ENCODE assay signal across 8 mouse cellular contexts in genomic region chr11:88555902-88556549, GRCm38 (mm10).
DNase-seq lines count a peak whose midpoint lies in the region; ATAC-seq and TF ChIP-seq lines count a peak whose summit lies in the region.

No protein-coding gene starts in this region.

- 13% methylated on average over 6 of the region's 6 CpGs for WGBS in large intestine, adult 2 months
- 50% methylated on average over 6 of the region's 6 CpGs for WGBS in midbrain, embryonic 16.5 days

- DNase-seq in ES-E14 (ENCODE audit: low read depth, low spot score): no peak
- DNase-seq in heart, postnatal 25 days (ENCODE audit: low spot score): peak; percentile 46
- peak; percentile 59 for DNase-seq in large intestine, adult 2 months (ENCODE audit: low read depth, low spot score)
- no peak for DNase-seq in right cerebral cortex, postnatal 4 days
- no peak for DNase-seq in left cerebral cortex, postnatal 4 days
- no peak for DNase-seq in spleen, postnatal 10 days (ENCODE audit: low spot score in 2 of 2)

- H3K4me2 ChIP-seq in midbrain, embryonic 16.5 days (ENCODE audit: low read length): no peak overlapping the region

- H3K36me3 ChIP-seq in ES-E14 (ENCODE audit: control insufficient read depth, insufficient read depth, low read length, poor library complexity, severe bottlenecking): no peaks in the 10 kb centered on the region
- no peaks in the 10 kb centered on the region for H3K36me3 ChIP-seq in midbrain, embryonic 16.5 days (ENCODE audit: control insufficient read depth, insufficient read depth, low read length)

- no peaks in the 10 kb centered on the region for H3K9me3 ChIP-seq in ES-E14 (ENCODE audit: control insufficient read depth, insufficient read depth, low read depth, low read length)
- no peaks in the 10 kb centered on the region for H3K9me3 ChIP-seq in midbrain, embryonic 16.5 days (replicated peaks; ENCODE audit: control insufficient read depth, low read length, poor library complexity, severe bottlenecking)

- no peak for ATAC-seq in midbrain, embryonic 16.5 days

- peaks cover 31 to 68% of the 10 kb centered on the region in 2 experiments for H3K4me1 ChIP-seq in ES-E14 (ENCODE audit: control insufficient read depth in 2 of 2, insufficient read depth in 2 of 2, low read length in 2 of 2, poor library complexity in 1 of 2)
- H3K4me1 ChIP-seq in brown adipose tissue, adult 24 weeks (ENCODE audit: control insufficient read depth, insufficient read depth, insufficient read length, low read length): peaks cover 36% of the 10 kb centered on the region
- peaks cover 42% of the 10 kb centered on the region for H3K4me1 ChIP-seq in midbrain, embryonic 16.5 days (ENCODE audit: control insufficient read depth, insufficient read depth, low read length)

- H3K9ac ChIP-seq in ES-E14 (ENCODE audit: insufficient read depth, low read depth, low read length, poor library complexity, severe bottlenecking): peak overlapping the region; percentile 26; the same call in 1 of the 2 replicates
- peak overlapping the region; percentile 8; the same call in 1 of the 2 replicates for H3K9ac ChIP-seq in midbrain, embryonic 16.5 days (ENCODE audit: low read depth, low read length)

- no peak overlapping the region; a peak in 1 of 4 replicates for H3K4me3 ChIP-seq in ES-E14 (ENCODE audit: insufficient read depth in 1 of 2, low read depth in 1 of 2, low read length in 2 of 2, poor library complexity in 1 of 2, severe bottlenecking in 1 of 2)
- no peak overlapping the region for H3K4me3 ChIP-seq in brown adipose tissue, adult 24 weeks (ENCODE audit: insufficient read depth, low read depth, low read length)
- no peak overlapping the region for H3K4me3 ChIP-seq in midbrain, embryonic 16.5 days (ENCODE audit: low read depth, low read length)

- in situ Hi-C loops in ES-E14 (cut with MboI; ENCODE audit: low sequenced_read_pairs in 2 of 2, unreplicated experiment in 2 of 2): no loop called here

- H3K27ac ChIP-seq in ES-E14 (ENCODE audit: insufficient read depth, low read depth, low read length, poor library complexity, severe bottlenecking): peak overlapping the region; percentile 55; the same call in 1 of the 2 replicates
- peak overlapping the region; percentile 77 for H3K27ac ChIP-seq in brown adipose tissue, adult 24 weeks (replicated peaks; ENCODE audit: low read depth, low read length)
- peak overlapping the region; percentile 52 for H3K27ac ChIP-seq in midbrain, embryonic 16.5 days (ENCODE audit: low read length)

- intact Hi-C loops in heart, postnatal 25 days (cut with DNase I): loop anchor here (5.0 kb wide), 1 partner anchor 66 kb away; no protein-coding TSS in a partner anchor
- intact Hi-C loops in left cerebral cortex, postnatal 4 days (cut with DNase I): no loop called here

- H3K27me3 ChIP-seq in midbrain, embryonic 16.5 days (ENCODE audit: control insufficient read depth, insufficient read depth, low read depth, low read length): no peaks in the 10 kb centered on the region

TF ChIP-seq in ES-E14, 5 proteins besides CTCF, POLR2A, EP300 and RAD21:
- TF ChIP-seq MAFK (IDR thresholded peaks at IDR 0.05; ENCODE audit: insufficient read depth, low read depth, low read length) (no peak), ZNF384 (IDR thresholded peaks at IDR 0.05; ENCODE audit: low read depth, low read length) (no peak), ZC3H11A (IDR thresholded peaks at IDR 0.05; ENCODE audit: borderline replicate concordance, low read depth, low read length) (no peak), CHD2 (IDR thresholded peaks at IDR 0.05; ENCODE audit: low read depth, low read length) (no peak), HCFC1 (IDR thresholded peaks at IDR 0.05; ENCODE audit: borderline replicate concordance, insufficient read depth, low read length) (no peak)

Comparison
In these comparisons a context has a peak if more than half of its experiments do, and no peak if none do; other contexts are left out.
1. DNase-seq: peak in heart, postnatal 25 days (single experiment) and large intestine, adult 2 months (single experiment); none in ES-E14 (single experiment), right cerebral cortex, postnatal 4 days (single experiment), left cerebral cortex, postnatal 4 days (single experiment) and spleen, postnatal 10 days (0 of 2).
2. Peak in every context shown above with its lines, with median percentiles within 50 percentile points of each other: H3K27ac ChIP-seq.